Mouse (Mus musculus) cortical plate, adult 2 months (tissue): Measurements from ENCODE around the gene Rabgap1.

Source experiments
- CTCF ChIP-seq: fragments of 200-500 bp; IDR thresholded peaks from 2 replicates; pipeline ENCODE4 v1.5.1; 2011; ENCODE audit warnings: mild to moderate bottlenecking, control low read depth, low read length; ENCODE audit not compliant: insufficient read depth; ENCODE audit errors: extremely low read depth
- POLR2A ChIP-seq: fragments of 200-500 bp; IDR thresholded peaks from 2 replicates; pipeline ENCODE4 v1.6.1; 2011; ENCODE audit warnings: mild to moderate bottlenecking, low read length, control low read depth; ENCODE audit not compliant: insufficient read depth; ENCODE audit errors: extremely low read depth

GRCm38 (mm10) chr2:37511134-37511901 lies 68.2 kb downstream of the Rabgap1 start:
- TF ChIP-seq POLR2A: no peak
- TF ChIP-seq CTCF: no peak
